Mouse (Mus musculus) myocyte (in vitro differentiated cells): ENCODE measurements around the gene Eno2. TPM values are rescaled to one million over a fixed set of nuclear protein-coding genes. Genes with fewer than 3 reads are reported as not detected.

Source experiments
- H3K27me3 ChIP-seq: one replicate; pipeline ENCODE4 v1.6.1; 2011; ENCODE audit not compliant: control insufficient read depth, insufficient read depth, insufficient read length
- H3K36me3 ChIP-seq: one replicate; pipeline ENCODE4 v1.6.1; 2011; ENCODE audit not compliant: control insufficient read depth, insufficient read depth
- H3K4me2 ChIP-seq: one replicate; pipeline ENCODE4 v1.6.1; 2011; ENCODE audit warnings: low read depth, control low read depth
- H3K4me3 ChIP-seq: one replicate; pipeline ENCODE4 v1.5.1; 2011; ENCODE audit warnings: mild to moderate bottlenecking, control low read depth, moderate library complexity
- H3K79me2 ChIP-seq: one replicate; pipeline ENCODE4 v1.6.1; 2011; ENCODE audit not compliant: control insufficient read depth, insufficient read depth
- H3ac ChIP-seq: one replicate; pipeline ENCODE4 v1.6.1; 2011; ENCODE audit not compliant: control insufficient read depth, insufficient read length
- CEBPB ChIP-seq: IDR thresholded peaks from 2 replicates; pipeline ENCODE4 v1.6.1; 2011; ENCODE audit warnings: mild to moderate bottlenecking, moderate library complexity; ENCODE audit not compliant: poor library complexity, insufficient read depth, severe bottlenecking
- E2F4 ChIP-seq: IDR thresholded peaks from one replicate; pipeline ENCODE4 v1.6.1; 2011; ENCODE audit warnings: mild to moderate bottlenecking, control low read depth, moderate library complexity; ENCODE audit not compliant: insufficient read depth
- MAX ChIP-seq: IDR thresholded peaks from one replicate; pipeline ENCODE4 v1.6.1; 2011; ENCODE audit warnings: low read depth, mild to moderate bottlenecking, control low read depth
- MYOD1 ChIP-seq, 3 experiments: IDR thresholded peaks; one replicate each; pipeline ENCODE4 v1.6.1; 2011; ENCODE audit warnings: control low read depth in 2 of 3, low read depth in 2 of 3, mild to moderate bottlenecking in 2 of 3, moderate library complexity in 1 of 3; ENCODE audit not compliant: insufficient read length in 2 of 3, control insufficient read depth in 1 of 3
- MYOG ChIP-seq, 3 experiments: IDR thresholded peaks; one replicate each; pipeline ENCODE4 v1.6.1; 2011; ENCODE audit warnings: control low read depth in 2 of 3, low read depth in 2 of 3, mild to moderate bottlenecking in 2 of 3; ENCODE audit not compliant: insufficient read length in 2 of 3, control insufficient read depth in 1 of 3, insufficient read depth in 1 of 3
- POLR2A ChIP-seq: IDR thresholded peaks from one replicate; pipeline ENCODE4 v1.6.1; 2011; ENCODE audit warnings: low read depth, mild to moderate bottlenecking, control low read depth, moderate library complexity; ENCODE audit not compliant: insufficient read length
- POLR2AphosphoS2 ChIP-seq: IDR thresholded peaks from one replicate; pipeline ENCODE4 v1.6.1; 2011; ENCODE audit warnings: low read depth, control low read depth; ENCODE audit not compliant: insufficient read length
- REST ChIP-seq: IDR thresholded peaks from one replicate; pipeline ENCODE4 v1.6.1; 2011; ENCODE audit warnings: mild to moderate bottlenecking, control low read depth, moderate library complexity; ENCODE audit not compliant: insufficient read depth, insufficient read length
- SRF ChIP-seq: IDR thresholded peaks from one replicate; pipeline ENCODE4 v1.6.1; 2011; ENCODE audit warnings: low read depth; ENCODE audit not compliant: control insufficient read depth, insufficient read length
- TCF12 ChIP-seq: IDR thresholded peaks from one replicate; pipeline ENCODE4 v1.6.1; 2011; ENCODE audit warnings: mild to moderate bottlenecking, control low read depth; ENCODE audit not compliant: poor library complexity, insufficient read depth, severe bottlenecking
- TCF3 ChIP-seq: IDR thresholded peaks from one replicate; pipeline ENCODE4 v1.6.1; 2011; ENCODE audit warnings: low read depth, control low read depth; ENCODE audit not compliant: insufficient read length
- USF1 ChIP-seq: IDR thresholded peaks from one replicate; pipeline ENCODE4 v1.6.1; 2011; ENCODE audit warnings: low read depth, mild to moderate bottlenecking, control low read depth, moderate library complexity
- polyA plus RNA-seq: library from polyadenylated mRNA; unstranded; fragments of >200 nt; fragmentation: generic; extraction: Trizol; gene quantifications from one replicate; pipeline ENCODE4 v1.2.1, GENCODE M21; 2012; ENCODE audit warnings: missing spikeins

The Eno2 gene
- polyA plus RNA-seq, 1 experiment: 19.5 TPM

DNA sequence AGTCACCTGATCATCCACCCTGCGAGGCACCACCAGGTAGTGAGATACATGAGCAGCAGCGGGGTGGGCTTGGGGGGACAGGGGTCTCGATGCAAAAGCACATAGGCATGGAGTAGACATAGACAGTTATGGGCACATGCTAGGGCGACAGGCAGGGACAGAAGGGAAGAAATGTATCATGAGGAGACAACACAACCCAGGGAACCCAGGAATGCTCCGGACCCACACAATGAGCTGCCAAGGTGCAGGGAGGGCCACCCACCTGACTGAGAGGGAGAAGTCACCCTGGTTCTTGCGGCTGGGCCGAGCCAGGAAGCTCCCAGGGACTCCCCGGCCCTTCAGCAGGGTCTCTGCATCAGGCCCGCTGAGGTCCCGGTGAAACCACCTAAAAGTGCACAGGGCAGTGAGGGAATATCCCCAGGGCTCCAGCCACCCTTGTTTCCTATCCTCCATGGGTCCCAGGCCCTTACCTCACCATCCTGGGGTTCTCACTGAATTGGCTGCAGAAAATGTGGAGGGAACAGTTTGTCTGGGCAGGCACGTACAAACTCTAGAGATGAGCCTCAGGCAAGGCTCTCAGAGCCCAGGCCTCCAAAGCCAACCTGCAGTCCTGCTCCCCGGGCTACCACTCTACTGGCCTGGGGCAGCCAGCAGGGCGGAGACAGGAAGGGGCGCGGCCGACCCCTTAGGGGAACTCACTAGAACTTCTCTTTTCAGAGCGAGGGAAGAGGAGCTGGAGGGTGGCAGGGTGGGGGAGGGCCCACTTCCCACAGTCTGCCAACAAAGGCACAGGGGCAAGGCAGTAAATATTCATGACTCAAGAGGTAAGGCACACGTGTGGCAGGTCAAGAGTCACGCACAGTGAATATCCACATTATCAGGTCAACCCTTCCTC lies 36.8 kb downstream of the Eno2 start:
- no peaks in the 10 kb centered on the region for H3K36me3 ChIP-seq
- H3K27me3 ChIP-seq: no peaks in the 10 kb centered on the region
- no peak for TF ChIP-seq REST
- TF ChIP-seq TCF12: no peak
- TF ChIP-seq SRF: no peak
- no peak for TF ChIP-seq POLR2A
- no peak for TF ChIP-seq POLR2AphosphoS2
- TF ChIP-seq MAX: no peak
- TF ChIP-seq TCF3: no peak
- TF ChIP-seq MYOD1 (IDR thresholded peaks at IDR 0.05; ENCODE audit: control insufficient read depth in 1 of 3, insufficient read length in 2 of 3, low read depth in 2 of 3): no peak
- TF ChIP-seq MYOG (IDR thresholded peaks at IDR 0.05; ENCODE audit: control insufficient read depth in 1 of 3, insufficient read depth in 1 of 3, insufficient read length in 2 of 3, low read depth in 2 of 3): no peak
- no peak for TF ChIP-seq USF1
- no peak for TF ChIP-seq E2F4
- no peak for TF ChIP-seq CEBPB
- no peak overlapping the region for H3K4me2 ChIP-seq
- no peak overlapping the region for H3ac ChIP-seq
- no peaks in the 10 kb centered on the region for H3K79me2 ChIP-seq
- H3K4me3 ChIP-seq: no peak overlapping the region

DNA sequence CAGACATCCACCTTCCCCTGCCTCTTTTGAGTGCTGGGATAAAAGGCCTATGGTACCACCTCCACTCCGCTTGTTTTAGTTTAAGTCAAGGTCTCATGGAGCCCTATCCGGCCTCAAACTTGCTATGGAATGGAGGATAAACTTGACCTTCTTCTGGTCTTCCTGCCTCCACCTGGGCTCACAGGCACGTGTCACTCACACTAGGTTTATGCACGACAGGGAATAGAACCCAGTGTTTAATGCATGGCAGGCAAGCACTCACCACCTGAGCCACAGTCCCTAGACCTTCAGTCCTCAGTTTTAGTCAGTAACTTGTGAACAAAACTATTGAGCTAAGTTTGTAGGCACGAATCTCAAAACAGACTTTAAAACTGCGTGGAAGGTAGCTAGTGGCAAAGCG lies 38.4 kb downstream of the Eno2 start:
- H3ac ChIP-seq: no peak overlapping the region
- no peak overlapping the region for H3K4me2 ChIP-seq
- H3K79me2 ChIP-seq: no peaks in the 10 kb centered on the region
- TF ChIP-seq TCF12: no peak
- TF ChIP-seq CEBPB: no peak
- TF ChIP-seq E2F4: no peak
- TF ChIP-seq SRF: no peak
- no peak for TF ChIP-seq POLR2A
- no peak for TF ChIP-seq MYOG (IDR thresholded peaks at IDR 0.05; ENCODE audit: control insufficient read depth in 1 of 3, insufficient read depth in 1 of 3, insufficient read length in 2 of 3, low read depth in 2 of 3)
- no peak for TF ChIP-seq REST
- no peak for TF ChIP-seq MYOD1 (IDR thresholded peaks at IDR 0.05; ENCODE audit: control insufficient read depth in 1 of 3, insufficient read length in 2 of 3, low read depth in 2 of 3)
- TF ChIP-seq POLR2AphosphoS2: no peak
- no peak for TF ChIP-seq MAX
- H3K27me3 ChIP-seq: no peaks in the 10 kb centered on the region
- H3K4me3 ChIP-seq: no peak overlapping the region
- H3K36me3 ChIP-seq: no peaks in the 10 kb centered on the region

DNA sequence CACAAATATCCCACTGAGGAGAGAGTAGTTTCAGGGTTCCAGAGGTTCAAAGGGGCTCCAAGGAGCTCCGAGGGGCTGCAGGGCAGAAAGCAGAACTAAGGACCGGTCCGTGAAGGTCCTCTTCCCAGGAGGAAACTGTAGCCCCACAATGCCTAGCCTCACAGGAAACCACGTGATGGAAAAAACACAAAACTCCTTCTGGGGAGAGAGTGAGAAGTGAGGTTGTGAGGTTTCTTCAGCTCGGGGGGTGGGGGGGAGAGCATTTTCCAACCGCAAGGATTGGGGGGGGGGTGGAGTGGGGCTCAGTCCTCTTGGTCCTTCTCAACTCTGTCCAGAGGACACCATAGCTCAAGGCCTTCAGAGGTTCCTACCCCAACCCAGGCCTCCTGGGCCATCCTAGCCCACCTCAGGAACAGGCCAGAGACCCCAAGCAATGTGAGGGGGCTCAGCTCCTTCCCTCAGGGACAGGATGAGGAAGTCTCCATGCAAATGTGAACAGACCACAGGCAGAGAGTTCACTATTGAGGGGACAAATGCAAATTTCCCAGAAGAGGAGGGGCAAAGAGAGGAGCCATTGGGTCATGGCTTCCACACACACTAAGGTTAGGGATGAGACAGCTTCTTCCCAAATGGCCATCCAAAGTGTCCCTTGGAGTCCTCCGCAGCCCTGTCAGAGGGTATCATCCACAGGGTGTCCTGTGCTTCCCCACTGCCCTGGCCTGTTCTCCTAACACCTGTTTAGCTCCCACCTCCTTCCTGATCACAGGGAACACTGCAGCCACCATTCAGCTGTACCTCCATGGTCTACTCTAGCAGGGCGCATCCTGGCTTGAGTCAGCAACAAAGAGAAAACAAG lies 39.4 kb downstream of the Eno2 start:
- no peaks in the 10 kb centered on the region for H3K27me3 ChIP-seq
- no peak overlapping the region for H3K4me2 ChIP-seq
- no peak overlapping the region for H3K4me3 ChIP-seq
- TF ChIP-seq SRF (no peak), TCF3 (no peak), POLR2AphosphoS2 (no peak), MAX (no peak), REST (no peak), E2F4 (no peak), MYOD1 (IDR thresholded peaks at IDR 0.05; ENCODE audit: control insufficient read depth in 1 of 3, insufficient read length in 2 of 3, low read depth in 2 of 3) (no peak), USF1 (no peak), TCF12 (no peak), CEBPB (no peak), MYOG (IDR thresholded peaks at IDR 0.05; ENCODE audit: control insufficient read depth in 1 of 3, insufficient read depth in 1 of 3, insufficient read length in 2 of 3, low read depth in 2 of 3) (no peak), POLR2A (no peak)
- no peaks in the 10 kb centered on the region for H3K36me3 ChIP-seq
- H3K79me2 ChIP-seq: no peaks in the 10 kb centered on the region
- H3ac ChIP-seq: no peak overlapping the region

DNA sequence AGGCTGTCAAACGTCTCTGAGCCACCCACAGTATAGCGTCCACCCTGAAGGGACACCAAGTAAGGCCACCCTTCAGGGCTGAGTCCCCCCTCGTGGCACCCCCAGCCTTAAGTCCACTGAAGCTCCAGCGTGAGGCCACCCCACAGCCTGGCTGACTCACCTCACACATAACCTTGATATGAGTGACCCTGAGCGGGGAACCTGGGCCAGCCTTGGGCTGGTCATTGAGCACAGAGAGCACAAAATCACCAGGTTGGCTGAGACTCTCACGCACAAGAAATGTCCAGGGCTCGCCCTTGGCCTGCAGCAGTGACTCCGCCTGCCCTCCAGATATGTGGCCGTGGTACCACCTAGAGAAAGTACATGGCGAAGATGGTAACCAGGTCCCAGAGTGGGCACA lies 40.9 kb downstream of the Eno2 start:
- Histone ChIP-seq H3ac (no peak overlapping the region), H3K36me3 (no peaks in the 10 kb centered on the region), H3K79me2 (no peaks in the 10 kb centered on the region), H3K27me3 (no peaks in the 10 kb centered on the region), H3K4me2 (no peak overlapping the region), H3K4me3 (no peak overlapping the region)
- TF ChIP-seq TCF3: no peak
- TF ChIP-seq MYOD1 (IDR thresholded peaks at IDR 0.05; ENCODE audit: control insufficient read depth in 1 of 3, insufficient read length in 2 of 3, low read depth in 2 of 3): no peak
- TF ChIP-seq POLR2A: no peak
- no peak for TF ChIP-seq USF1
- TF ChIP-seq TCF12: no peak
- TF ChIP-seq E2F4: no peak
